ENCODE assay signal across 15 mouse cellular contexts in genomic region chrX:142776131-142776530, GRCm38 (mm10).
DNase-seq lines count a peak whose midpoint lies in the region.
"Had no signal": no experiment of that assay in that cellular context is flagged by ENCODE, and none has a peak within 500 bp of the region (broad histone marks: within the 10 kb centered on the region; RNA-seq: fewer than 3 reads in every experiment).

No protein-coding gene starts in this region.

- peak; percentile 3 to 28 for DNase-seq in heart, adult 18-20 months
- no peak for DNase-seq in heart, adult 8-10 months (ENCODE audit: low spot score)
- DNase-seq in ovary, postnatal 14 days (ENCODE audit: low spot score): peak; percentile 4
- no peak for DNase-seq in ovary, postnatal 36 days (ENCODE audit: low spot score)
- peak; percentile 59 for DNase-seq in cerebellum, adult 9-10 months
- peak; percentile 23 to 31 for DNase-seq in lung, postnatal 4 days
- DNase-seq in retina, embryonic 14.5 days (ENCODE audit: low spot score): no peak
- DNase-seq: embryo, embryonic 11 days; gastrocnemius, postnatal 14 days; kidney, postnatal 4 days; layer of hippocampus, adult 9-11 months; liver, postnatal 0 days; right cerebral cortex, postnatal 14 days; spleen, adult 18-20 months; thymus, postnatal 4 days had no signal

Comparison
In these comparisons a context has a peak if more than half of its experiments do, and no peak if none do; other contexts are left out.
1. DNase-seq: peak in heart, adult 18-20 months (2 of 2), ovary, postnatal 14 days (single experiment), cerebellum, adult 9-10 months (single experiment) and lung, postnatal 4 days (2 of 2); none in heart, adult 8-10 months (single experiment), ovary, postnatal 36 days (single experiment) and retina, embryonic 14.5 days (single experiment).